Mouse (Mus musculus): ENCODE results near the gene S100a1.

DNA sequence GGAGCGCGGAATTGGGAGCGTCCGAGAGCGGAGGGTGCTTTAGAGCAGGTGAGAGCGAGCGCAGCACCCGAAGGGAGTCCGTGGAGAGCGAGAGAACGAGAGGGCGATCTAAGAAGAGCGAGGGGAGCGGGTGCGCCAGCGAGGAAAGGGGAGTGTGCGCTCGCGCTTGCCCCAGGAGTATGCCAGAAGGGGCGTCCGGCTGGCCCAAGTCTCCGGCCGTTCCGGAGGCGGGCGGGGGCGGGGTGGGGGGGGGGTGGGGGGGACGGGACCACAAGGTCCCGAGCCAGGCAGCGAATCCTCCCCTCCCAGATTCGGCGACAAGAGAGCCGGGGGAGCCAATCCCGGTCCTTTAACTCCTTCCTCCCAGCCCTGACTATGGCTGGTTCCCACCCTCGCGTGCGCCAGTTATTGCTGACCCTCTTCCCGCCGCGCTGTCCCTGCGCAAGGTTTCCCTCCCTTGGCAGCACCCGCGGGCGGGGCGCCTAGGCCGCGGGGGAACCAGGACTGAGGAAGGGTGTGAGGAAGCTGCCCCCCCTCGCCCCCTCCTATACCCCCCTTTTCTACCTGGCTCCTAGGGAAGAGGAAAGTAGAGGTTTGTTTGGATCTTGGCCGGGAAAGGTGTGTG, 48.4 kb downstream of the S100a1 start, which contains the start of gene Npr1:
- TF ChIP-seq CTCF (IDR thresholded peaks at IDR 0.05) (no peak), EP300 (IDR thresholded peaks at IDR 0.05) (no peak)
